Mouse (Mus musculus): ENCODE results near the gene Utp14a. TPM values are rescaled to one million over a fixed set of nuclear protein-coding genes. Genes with fewer than 3 reads are reported as not detected.

Gene Utp14a
- 64.3 and 69.7 TPM in 2 replicates for total RNA-seq (2012; rRNA removed)
- polyA plus RNA-seq (2012; ENCODE audit: insufficient read depth in 1 of 2, insufficient read length in 2 of 2, low read depth in 1 of 2, low replicate concordance in 2 of 2, missing spikeins in 1 of 2): 10 to 100 TPM in 1 of 2 experiments, not detected in 1; 53.6 TPM

DNA sequence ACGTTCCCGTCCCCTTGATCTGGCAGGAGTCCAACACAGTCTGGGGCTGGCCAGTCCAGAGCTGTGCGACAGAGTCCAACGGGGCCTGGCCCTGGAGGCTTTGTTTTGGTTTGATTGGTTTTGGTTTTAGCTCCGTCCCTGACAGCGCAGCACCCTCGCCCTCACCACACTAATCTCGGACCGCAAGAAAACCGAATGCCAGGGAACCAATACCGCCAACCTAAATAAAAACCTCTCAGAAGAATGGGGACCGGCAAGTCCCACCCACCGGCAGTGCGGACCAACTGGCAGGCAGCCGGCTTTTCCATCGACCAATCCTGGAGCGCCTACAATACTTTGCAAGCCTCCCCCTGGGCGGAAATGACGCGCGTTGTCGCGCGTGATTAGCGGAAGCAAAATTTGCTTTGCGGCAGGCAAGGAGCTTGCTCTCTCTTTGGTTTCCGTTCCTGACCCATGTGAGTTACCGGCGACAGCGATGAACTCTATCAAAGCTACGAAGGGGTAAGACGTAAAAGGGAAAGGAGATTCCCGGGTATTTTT lies at the start of gene Utp14a:
Gene Utp14a (plus strand): TSS at position 395 of the 540 bp plus-strand sequence.
- no peaks in the 10 kb centered on the region for H3K27me3 ChIP-seq (ENCODE audit: control insufficient read depth in 1 of 2, insufficient read depth in 2 of 2, low read length in 2 of 2)
- H3K27ac ChIP-seq (ENCODE audit: control insufficient read depth, low read depth, low read length): peak within 1 kb of the TSS; percentile 94
- H3K9ac ChIP-seq (ENCODE audit: control insufficient read depth, low read depth, low read length, poor library complexity, severe bottlenecking): peak within 1 kb of the TSS; percentile 80
- H3K4me3 ChIP-seq (ENCODE audit: control insufficient read depth in 1 of 2, insufficient read depth in 1 of 2, low read depth in 2 of 2, low read length in 2 of 2): peak within 1 kb of the TSS; percentile 85 to 95
- H3K4me1 ChIP-seq (ENCODE audit: control insufficient read depth in 1 of 2, insufficient read depth in 2 of 2, low read length in 2 of 2): no peaks in the 10 kb centered on the region
- peaks cover 7 to 8% of the 10 kb centered on the region in 2 experiments for H3K36me3 ChIP-seq (ENCODE audit: control insufficient read depth in 1 of 2, insufficient read depth in 2 of 2, low read length in 2 of 2)
- no peaks in the 10 kb centered on the region for H3K9me3 ChIP-seq (replicated peaks; ENCODE audit: insufficient read depth, low read length)
- DNase-seq (ENCODE audit: low read depth, low spot score): peak; percentile 95
- peaks cover 17% of the 10 kb centered on the region for H3K79me2 ChIP-seq (ENCODE audit: control insufficient read depth, insufficient read depth, low read length, poor library complexity)
- TF ChIP-seq MYB (IDR thresholded peaks at IDR 0.05; ENCODE audit: low read depth, low read length) (no peak), SIN3A (IDR thresholded peaks at IDR 0.05; ENCODE audit: low read length) (peak; percentile 80), ZC3H11A (IDR thresholded peaks at IDR 0.05; ENCODE audit: low read depth, low read length) (no peak), POLR2AphosphoS5 (IDR thresholded peaks at IDR 0.05; ENCODE audit: borderline replicate concordance, low read depth, low read length) (no peak), MAZ (IDR thresholded peaks at IDR 0.05; ENCODE audit: low read depth, low read length) (no peak), MYC (IDR thresholded peaks at IDR 0.05; ENCODE audit: low read depth, low read length) (peak; percentile 84; the same call in 1 of the 2 replicates), NRF1 (IDR thresholded peaks at IDR 0.05; ENCODE audit: insufficient read depth, low read depth, low read length, poor library complexity, severe bottlenecking) (no peak), ZKSCAN1 (IDR thresholded peaks at IDR 0.05; ENCODE audit: low read depth, low read length) (no peak), E2F4 (IDR thresholded peaks at IDR 0.05; ENCODE audit: borderline replicate concordance, low read depth, low read length) (no peak), POLR2A (IDR thresholded peaks at IDR 0.05; ENCODE audit: control insufficient read depth in 1 of 2, insufficient read depth in 1 of 2, low read depth in 1 of 2, low read length in 2 of 2, poor library complexity in 1 of 2) (peak; percentile 35 to 78; a peak in 2 of 4 replicates), TBP (IDR thresholded peaks at IDR 0.05; ENCODE audit: low read depth, low read length) (peak; percentile 82; the same call in 1 of the 2 replicates), MAFK (IDR thresholded peaks at IDR 0.05; ENCODE audit: borderline replicate concordance, low read depth, low read length) (no peak), GATA1 (IDR thresholded peaks at IDR 0.05; ENCODE audit: low read depth, low read length) (no peak), TAL1 (IDR thresholded peaks at IDR 0.05; ENCODE audit: low read length) (no peak), CTCF (IDR thresholded peaks at IDR 0.05 in 2 of 3, conservative IDR thresholded peaks at IDR 0.05 in 1 of 3; ENCODE audit: control insufficient read depth in 1 of 3, insufficient read depth in 1 of 3, low read depth in 2 of 3, low read length in 3 of 3, poor library complexity in 1 of 3, severe bottlenecking in 1 of 3) (no peak), GABPA (IDR thresholded peaks at IDR 0.05; ENCODE audit: low read depth, low read length) (no peak), CHD2 (IDR thresholded peaks at IDR 0.05; ENCODE audit: low read length) (no peak), MAX (IDR thresholded peaks at IDR 0.05; ENCODE audit: low read length) (no peak; the same call in 1 of the 2 replicates), TCF12 (IDR thresholded peaks at IDR 0.05; ENCODE audit: low read depth, low read length) (0 out of 2 replicates have a peak, but pooled peaks have one; percentile 24), ELF1 (IDR thresholded peaks at IDR 0.05; ENCODE audit: low read depth, low read length) (0 out of 2 replicates have a peak, but pooled peaks have one; percentile 46), HCFC1 (IDR thresholded peaks at IDR 0.05; ENCODE audit: low read depth, low read length) (peak; percentile 89), BHLHE40 (IDR thresholded peaks at IDR 0.05; ENCODE audit: borderline replicate concordance, low read depth, low read length) (no peak), ZNF384 (IDR thresholded peaks at IDR 0.05; ENCODE audit: low read depth, low read length) (no peak), RCOR1 (IDR thresholded peaks at IDR 0.05; ENCODE audit: low read depth, low read length) (no peak), MEF2A (IDR thresholded peaks at IDR 0.05; ENCODE audit: extremely low read depth, insufficient replicate concordance, low read depth, low read length, poor library complexity, severe bottlenecking) (no peak), UBTF (IDR thresholded peaks at IDR 0.05; ENCODE audit: borderline replicate concordance, insufficient read depth, low read depth, low read length) (no peak), NELFE (IDR thresholded peaks at IDR 0.05; ENCODE audit: low read depth, low read length) (peak; percentile 88), ETS1 (IDR thresholded peaks at IDR 0.05; ENCODE audit: low read depth, low read length) (no peak; the same call in 1 of the 2 replicates), CHD1 (IDR thresholded peaks at IDR 0.05; ENCODE audit: low read depth, low read length) (0 out of 2 replicates have a peak, but pooled peaks have one; percentile 35), POLR2AphosphoS2 (IDR thresholded peaks at IDR 0.05; ENCODE audit: low read length) (peak; percentile 36; the same call in 1 of the 2 replicates), JUND (IDR thresholded peaks at IDR 0.05; ENCODE audit: low read depth, low read length) (no peak), ZMIZ1 (IDR thresholded peaks at IDR 0.05; ENCODE audit: low read depth, low read length) (peak; percentile 78; the same call in 1 of the 2 replicates), EP300 (IDR thresholded peaks at IDR 0.05; ENCODE audit: low read depth in 1 of 2, low read length in 2 of 2) (no peak; a peak in 1 of 4 replicates), USF2 (IDR thresholded peaks at IDR 0.05; ENCODE audit: borderline replicate concordance in 1 of 2, insufficient read depth in 1 of 2, low read depth in 1 of 2, low read length in 2 of 2) (no peak), SMC3 (IDR thresholded peaks at IDR 0.05; ENCODE audit: low read depth, low read length) (no peak), KAT2A (conservative IDR thresholded peaks at IDR 0.05; ENCODE audit: low read depth, low read length) (peak; percentile 70; the same call in 1 of the 2 replicates)

Data from MEL (cell line).